Mouse (Mus musculus): Measurements from ENCODE around the gene Olfr482. TPM values are rescaled to one million over a fixed set of nuclear protein-coding genes. Genes with fewer than 3 reads are reported as not detected.

Gene Olfr482
- 0.09 TPM in 1 of 2 replicates, not detected in the other for polyA plus RNA-seq (2015; fragmentation: Nextera tagmentation; extraction: Ambion mirVana)

DNA sequence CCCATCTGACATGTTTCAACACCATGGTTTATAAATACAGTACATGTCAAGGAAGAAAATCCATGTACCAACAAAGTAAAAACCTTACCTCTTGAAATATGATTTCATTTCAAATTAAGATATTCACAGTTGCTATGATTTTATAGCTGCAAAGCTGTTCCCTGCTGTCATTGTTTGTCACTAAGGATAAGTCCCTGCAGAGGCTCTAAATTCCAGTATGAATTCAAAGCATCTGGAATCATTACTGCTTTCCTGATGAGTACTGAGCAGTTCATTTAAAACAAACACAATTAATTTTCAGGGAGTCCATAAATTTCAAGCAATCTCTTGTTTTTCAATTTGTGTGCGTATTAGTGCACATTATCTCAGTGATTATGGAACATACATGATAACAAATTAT, at the start of gene Olfr482:
Gene Olfr482, minus strand, starts transcription at position 101 of the 400 bp plus-strand sequence.
- no peaks in the 10 kb centered on the region for H3K9me3 ChIP-seq (replicated peaks)
- no peaks in the 10 kb centered on the region for H3K27me3 ChIP-seq
- no peak within 1 kb of the TSS for H3K4me2 ChIP-seq
- no peak within 1 kb of the TSS for H3K4me3 ChIP-seq (replicated peaks)
- no peak within 1 kb of the TSS for H3K9ac ChIP-seq
- WGBS (ENCODE audit: insufficient replicate concordance) = 41% methylated on average over 1 of the region's 1 CpGs
- H3K36me3 ChIP-seq (replicated peaks) = no peaks in the 10 kb centered on the region
- ATAC-seq (ENCODE audit: insufficient read depth) = no peak
- H3K4me1 ChIP-seq (replicated peaks) = no peaks in the 10 kb centered on the region
- no peak within 1 kb of the TSS for H3K27ac ChIP-seq (replicated peaks)

DNA sequence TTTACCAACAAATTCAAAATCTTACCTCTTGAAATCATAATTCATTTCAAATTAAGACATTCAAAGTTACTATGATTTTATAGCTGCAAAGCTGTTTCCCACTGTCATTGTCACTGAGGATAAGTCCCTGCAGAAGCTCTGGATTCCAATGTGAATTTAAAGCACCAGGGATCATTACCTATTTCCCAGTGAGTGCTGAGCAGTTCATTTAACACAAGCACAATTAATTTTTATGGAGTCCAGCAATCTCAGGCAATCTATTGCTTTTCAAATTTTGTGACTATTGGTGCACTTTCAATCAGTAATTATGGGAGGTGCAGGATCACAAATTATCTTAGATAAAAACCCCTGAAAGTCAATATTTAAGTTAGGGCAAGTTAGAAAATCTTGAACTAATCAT, 30.0 kb upstream of the Olfr482 start, which contains the start of gene Olfr484:
Gene Olfr484, minus strand, starts transcription at position 101 of the 400 bp plus-strand sequence.
- Histone ChIP-seq H3K9ac (no peak within 1 kb of the TSS), H3K4me1 (replicated peaks) (no peaks in the 10 kb centered on the region), H3K4me2 (no peak within 1 kb of the TSS), H3K27ac (replicated peaks) (no peak within 1 kb of the TSS), H3K36me3 (replicated peaks) (no peaks in the 10 kb centered on the region), H3K27me3 (no peaks in the 10 kb centered on the region), H3K4me3 (replicated peaks) (no peak within 1 kb of the TSS), H3K9me3 (replicated peaks) (no peaks in the 10 kb centered on the region; the same call in 1 of the 2 replicates)
- ATAC-seq (ENCODE audit: insufficient read depth) = no peak

DNA sequence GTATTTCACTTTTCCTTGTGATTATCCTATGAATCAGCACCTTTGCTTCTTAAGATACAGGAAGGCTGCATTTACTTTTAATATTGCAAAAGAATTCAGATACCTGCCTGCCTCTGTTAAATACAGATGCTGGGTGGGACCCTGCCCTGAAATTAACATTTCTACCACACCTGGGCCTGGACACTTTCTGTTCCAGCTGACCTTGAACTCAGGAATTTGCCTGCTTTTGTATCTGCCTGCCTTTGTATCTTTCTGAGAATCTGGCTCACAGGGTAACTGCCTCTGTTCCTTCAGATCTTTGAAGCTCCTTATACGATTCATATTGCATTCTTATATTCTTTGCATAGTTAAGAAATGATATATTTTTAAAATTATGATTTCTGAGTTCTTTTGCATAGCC, 24.0 kb upstream of the Olfr482 start:
- Histone ChIP-seq H3K27me3 (no peaks in the 10 kb centered on the region), H3K4me2 (no peak overlapping the region), H3K9ac (no peak overlapping the region), H3K4me3 (replicated peaks) (no peak overlapping the region), H3K36me3 (replicated peaks) (no peaks in the 10 kb centered on the region), H3K27ac (replicated peaks) (no peak overlapping the region), H3K4me1 (replicated peaks) (no peaks in the 10 kb centered on the region), H3K9me3 (replicated peaks) (no peaks in the 10 kb centered on the region)
- no peak for ATAC-seq (ENCODE audit: insufficient read depth)
- WGBS (ENCODE audit: insufficient replicate concordance) = 20% methylated on average over 1 of the region's 1 CpGs

DNA sequence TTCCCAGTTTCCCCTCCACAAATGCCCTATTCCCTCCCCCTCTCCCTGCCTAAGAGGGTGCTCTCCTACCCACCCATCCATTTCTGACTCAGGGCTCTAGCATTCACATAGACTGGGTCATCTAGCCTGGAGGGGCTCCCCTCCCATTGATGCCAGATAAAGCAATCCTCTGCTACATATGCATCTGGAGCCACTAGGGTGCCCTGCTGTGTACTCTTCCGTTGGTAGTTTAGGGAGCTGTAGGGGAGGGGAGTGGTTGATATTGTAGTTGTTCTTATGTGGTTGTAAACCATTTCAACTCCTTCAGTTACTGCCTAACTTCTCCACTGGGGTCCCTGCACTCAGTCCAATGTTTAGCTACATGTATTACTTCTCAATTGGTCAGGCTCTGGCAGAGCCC, 23.3 kb upstream of the Olfr482 start:
- no peaks in the 10 kb centered on the region for H3K36me3 ChIP-seq (replicated peaks)
- 0% methylated on average over 1 of the region's 1 CpGs for WGBS (ENCODE audit: insufficient replicate concordance)
- no peak for ATAC-seq (ENCODE audit: insufficient read depth)
- no peak overlapping the region for H3K9ac ChIP-seq
- H3K27ac ChIP-seq (replicated peaks) = no peak overlapping the region
- no peaks in the 10 kb centered on the region for H3K27me3 ChIP-seq
- no peaks in the 10 kb centered on the region for H3K9me3 ChIP-seq (replicated peaks)
- H3K4me2 ChIP-seq = no peak overlapping the region
- H3K4me1 ChIP-seq (replicated peaks) = no peaks in the 10 kb centered on the region
- no peak overlapping the region for H3K4me3 ChIP-seq (replicated peaks)

DNA sequence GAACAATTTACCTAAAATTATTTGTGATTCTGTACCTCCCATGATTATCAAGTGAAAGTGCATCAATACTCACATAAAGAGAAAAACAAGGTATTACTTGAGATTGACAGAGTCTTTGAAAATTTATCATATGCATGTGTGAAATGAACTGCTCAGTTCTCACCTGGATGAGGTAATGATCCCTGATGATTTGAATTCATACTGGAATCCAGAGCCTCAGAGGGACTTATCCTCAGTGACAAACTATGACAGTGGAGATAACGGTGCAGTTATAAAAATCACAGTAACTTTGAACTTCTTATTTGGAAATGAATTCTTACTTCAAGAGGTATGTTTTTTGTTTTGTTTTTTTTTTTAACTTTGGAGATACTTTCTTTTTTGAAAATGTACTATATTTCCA, 3.2 kb upstream of the Olfr482 start, which contains the start of gene Olfr483:
Gene Olfr483, plus strand, starts transcription at position 301 of the 400 bp plus-strand sequence.
- Histone ChIP-seq H3K4me2 (no peak within 1 kb of the TSS), H3K36me3 (replicated peaks) (no peaks in the 10 kb centered on the region), H3K4me3 (replicated peaks) (no peak within 1 kb of the TSS), H3K9me3 (replicated peaks) (no peaks in the 10 kb centered on the region), H3K4me1 (replicated peaks) (no peaks in the 10 kb centered on the region), H3K27me3 (no peaks in the 10 kb centered on the region), H3K9ac (no peak within 1 kb of the TSS), H3K27ac (replicated peaks) (no peak within 1 kb of the TSS)
- ATAC-seq (ENCODE audit: insufficient read depth) = no peak
- WGBS (ENCODE audit: insufficient replicate concordance) = 65% methylated on average over 1 of the region's 1 CpGs

DNA sequence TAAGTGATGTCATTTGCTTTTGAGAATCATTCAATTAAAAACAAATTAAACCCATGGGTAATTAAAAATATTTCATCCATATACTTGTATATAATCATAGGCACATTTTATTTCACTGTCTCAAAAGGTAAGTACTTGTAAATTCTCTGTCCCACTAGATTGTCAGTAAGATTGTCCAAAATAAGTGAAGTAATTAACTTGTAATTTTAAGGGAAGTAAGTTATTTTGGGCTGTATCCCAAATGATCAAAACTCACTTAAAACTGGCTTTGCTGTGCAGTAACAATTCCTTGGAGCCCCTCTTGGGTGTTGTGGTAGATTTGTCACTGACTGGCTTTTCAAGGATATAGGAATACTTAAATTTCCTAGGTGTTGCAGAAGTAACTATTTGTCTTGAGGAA, 17.8 kb downstream of the Olfr482 start, which contains the start of gene Olfr481:
Gene Olfr481, plus strand, starts transcription at position 301 of the 400 bp plus-strand sequence.
- Histone ChIP-seq H3K27ac (replicated peaks) (no peak within 1 kb of the TSS), H3K27me3 (no peaks in the 10 kb centered on the region), H3K9ac (no peak within 1 kb of the TSS), H3K4me2 (no peak within 1 kb of the TSS), H3K9me3 (replicated peaks) (no peaks in the 10 kb centered on the region), H3K4me1 (replicated peaks) (no peaks in the 10 kb centered on the region), H3K4me3 (replicated peaks) (no peak within 1 kb of the TSS), H3K36me3 (replicated peaks) (no peaks in the 10 kb centered on the region)
- no peak for ATAC-seq (ENCODE audit: insufficient read depth)

DNA sequence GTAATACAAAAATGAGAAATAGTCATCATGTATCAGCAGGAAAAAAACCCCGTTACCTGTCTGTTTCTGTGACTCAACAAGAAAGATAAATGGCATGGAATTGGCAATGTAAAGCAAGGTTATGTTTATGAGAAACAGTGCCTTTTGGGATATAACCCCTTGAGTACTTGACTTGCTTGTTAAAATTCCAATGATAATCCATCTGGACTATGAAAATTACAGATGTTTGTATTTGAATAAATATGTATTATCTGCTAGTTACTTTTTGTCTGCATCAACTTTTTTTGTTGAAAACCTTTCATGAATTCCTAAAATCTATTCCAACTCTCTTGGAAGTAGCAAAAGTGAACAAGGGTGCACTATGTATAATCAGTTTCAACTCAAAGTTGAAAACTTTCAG, 30.1 kb downstream of the Olfr482 start, which contains the start of gene Olfr480:
Gene Olfr480, minus strand, starts transcription at position 101 of the 400 bp plus-strand sequence.
- no peaks in the 10 kb centered on the region for H3K36me3 ChIP-seq (replicated peaks)
- no peaks in the 10 kb centered on the region for H3K4me1 ChIP-seq (replicated peaks)
- no peak within 1 kb of the TSS for H3K27ac ChIP-seq (replicated peaks)
- no peak for ATAC-seq (ENCODE audit: insufficient read depth)
- H3K27me3 ChIP-seq = no peaks in the 10 kb centered on the region
- H3K9ac ChIP-seq = no peak within 1 kb of the TSS
- WGBS (ENCODE audit: insufficient replicate concordance) = 59% methylated on average over 1 of the region's 1 CpGs
- no peak within 1 kb of the TSS for H3K4me2 ChIP-seq
- no peak within 1 kb of the TSS for H3K4me3 ChIP-seq (replicated peaks)
- H3K9me3 ChIP-seq (replicated peaks) = 0 out of 2 replicates have a peak, but pooled peaks cover 3% of the 10 kb centered on the region

DNA sequence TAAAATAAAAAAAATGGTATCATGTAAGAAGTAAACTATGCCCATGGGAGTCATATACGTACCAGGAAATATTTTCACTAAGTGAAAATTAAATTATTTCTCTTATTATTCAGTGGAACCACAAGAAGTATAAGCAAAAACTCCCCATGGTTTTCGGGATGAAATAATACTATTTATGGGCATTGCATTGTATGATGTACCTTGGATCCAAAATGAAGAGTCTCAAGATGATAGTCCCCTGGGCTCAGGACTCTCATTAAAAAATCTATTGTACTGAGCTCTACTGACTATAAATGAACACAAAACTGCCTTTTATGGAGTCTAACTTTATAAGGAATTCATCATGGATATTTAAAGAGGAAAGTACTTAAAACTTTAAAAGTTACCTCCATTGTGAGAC, 47.0 kb downstream of the Olfr482 start, which contains the start of gene Olfr479:
Gene Olfr479, plus strand, starts transcription at position 301 of the 400 bp plus-strand sequence.
- Histone ChIP-seq H3K27me3 (no peaks in the 10 kb centered on the region), H3K4me2 (no peak within 1 kb of the TSS), H3K4me1 (replicated peaks) (no peaks in the 10 kb centered on the region), H3K9ac (no peak within 1 kb of the TSS), H3K36me3 (replicated peaks) (no peaks in the 10 kb centered on the region), H3K9me3 (replicated peaks) (no peaks in the 10 kb centered on the region), H3K4me3 (replicated peaks) (no peak within 1 kb of the TSS), H3K27ac (replicated peaks) (no peak within 1 kb of the TSS)
- ATAC-seq (ENCODE audit: insufficient read depth) = no peak
- WGBS (ENCODE audit: insufficient replicate concordance) = 57% methylated on average over 2 of the region's 2 CpGs

Other genes starting within 250 kb of the Olfr482 start
- gene Olfr472, start 199.7 kb downstream of the Olfr482 start, polyA plus RNA-seq (2015; fragmentation: Nextera tagmentation; extraction: Ambion mirVana) = not detected in 2 replicates
- gene Olfr473, start 167.1 kb downstream of the Olfr482 start, polyA plus RNA-seq (2015; fragmentation: Nextera tagmentation; extraction: Ambion mirVana) = not detected in 2 replicates
- not detected in 2 replicates for gene Olfr474, start 142.9 kb downstream of the Olfr482 start, polyA plus RNA-seq (2015; fragmentation: Nextera tagmentation; extraction: Ambion mirVana)
- gene Olfr476, start 132.8 kb downstream of the Olfr482 start, polyA plus RNA-seq (2015; fragmentation: Nextera tagmentation; extraction: Ambion mirVana) = not detected in 2 replicates
- not detected in 2 replicates for gene Olfr477, start 110.9 kb downstream of the Olfr482 start, polyA plus RNA-seq (2015; fragmentation: Nextera tagmentation; extraction: Ambion mirVana)
- gene Olfr478, start 63.6 kb downstream of the Olfr482 start, polyA plus RNA-seq (2015; fragmentation: Nextera tagmentation; extraction: Ambion mirVana) = not detected in 2 replicates
- not detected in 2 replicates for gene Olfr479, start 46.9 kb downstream of the Olfr482 start, polyA plus RNA-seq (2015; fragmentation: Nextera tagmentation; extraction: Ambion mirVana)
- gene Olfr480, start 30.2 kb downstream of the Olfr482 start, polyA plus RNA-seq (2015; fragmentation: Nextera tagmentation; extraction: Ambion mirVana) = not detected in 2 replicates
- not detected in 2 replicates for gene Olfr481, start 17.7 kb downstream of the Olfr482 start, polyA plus RNA-seq (2015; fragmentation: Nextera tagmentation; extraction: Ambion mirVana)
- gene Olfr483, start 3.3 kb upstream of the Olfr482 start, polyA plus RNA-seq (2015; fragmentation: Nextera tagmentation; extraction: Ambion mirVana) = not detected in 2 replicates
- not detected in 2 replicates for gene Olfr484, start 29.9 kb upstream of the Olfr482 start, polyA plus RNA-seq (2015; fragmentation: Nextera tagmentation; extraction: Ambion mirVana)
- gene Olfr485, start 62.3 kb upstream of the Olfr482 start, polyA plus RNA-seq (2015; fragmentation: Nextera tagmentation; extraction: Ambion mirVana) = not detected in 2 replicates
- not detected in 2 replicates for gene Olfr486, start 75.2 kb upstream of the Olfr482 start, polyA plus RNA-seq (2015; fragmentation: Nextera tagmentation; extraction: Ambion mirVana)
- gene Olfr487, start 117.0 kb upstream of the Olfr482 start, polyA plus RNA-seq (2015; fragmentation: Nextera tagmentation; extraction: Ambion mirVana) = not detected in 2 replicates
- not detected in 2 replicates for gene Olfr488, start 160.8 kb upstream of the Olfr482 start, polyA plus RNA-seq (2015; fragmentation: Nextera tagmentation; extraction: Ambion mirVana)
- gene Olfr490, start 191.3 kb upstream of the Olfr482 start, polyA plus RNA-seq (2015; fragmentation: Nextera tagmentation; extraction: Ambion mirVana) = not detected in 2 replicates
- not detected in 2 replicates for gene Olfr491, start 215.9 kb upstream of the Olfr482 start, polyA plus RNA-seq (2015; fragmentation: Nextera tagmentation; extraction: Ambion mirVana)
- not detected in 2 replicates for gene Olfr492, start 226.1 kb upstream of the Olfr482 start, polyA plus RNA-seq (2015; fragmentation: Nextera tagmentation; extraction: Ambion mirVana)
- gene Olfr493, start 249.4 kb upstream of the Olfr482 start, polyA plus RNA-seq (2015; fragmentation: Nextera tagmentation; extraction: Ambion mirVana) = not detected in 2 replicates